Mouse (Mus musculus) liver, adult 2 months (tissue): ENCODE measurements around the gene Lipt1.

ENCODE experiments used
- CTCF ChIP-seq: fragments of 200-500 bp; IDR thresholded peaks from 2 replicates; pipeline ENCODE4 v1.5.1; 2011; ENCODE audit warnings: low read depth, low read length, control low read depth
- POLR2A ChIP-seq: fragments of 200-500 bp; IDR thresholded peaks from 2 replicates; pipeline ENCODE4 v1.6.1; 2011; ENCODE audit warnings: low read length, control low read depth; ENCODE audit not compliant: insufficient read depth; ENCODE audit errors: extremely low read depth

GRCm38 (mm10) chr1:37899816-37900215, 28.3 kb downstream of the Lipt1 start:
- TF ChIP-seq CTCF (no peak), POLR2A (no peak)
